Mouse (Mus musculus): ENCODE data around the gene Slc7a5.

Gene Slc7a5

GRCm38 (mm10) chr8:121935341-121936294 is 28.1 kb upstream of the Slc7a5 start:
- no peak for DNase-seq

- DNase-seq, result no peak
These were observed 27.4 kb upstream of the Slc7a5 start for GRCm38 (mm10) chr8:121934923-121935322.

GRCm38 (mm10) chr8:121934506-121934905 is 27.0 kb upstream of the Slc7a5 start:
- no peak for DNase-seq

GRCm38 (mm10) chr8:121932668-121933520 is 25.4 kb upstream of the Slc7a5 start:
- DNase-seq, result no peak

- no peak for DNase-seq
These were observed 24.7 kb upstream of the Slc7a5 start for GRCm38 (mm10) chr8:121932026-121932667.

GRCm38 (mm10) chr8:121931571-121931970 is 24.1 kb upstream of the Slc7a5 start:
- DNase-seq, result no peak

GRCm38 (mm10) chr8:121930047-121930446 is 22.6 kb upstream of the Slc7a5 start:
- DNase-seq, result no peak

GRCm38 (mm10) chr8:121927316-121927715 is 19.8 kb upstream of the Slc7a5 start:
- DNase-seq, result no peak

- no peak for DNase-seq
These were observed 18.8 kb upstream of the Slc7a5 start for GRCm38 (mm10) chr8:121926266-121926665.

GRCm38 (mm10) chr8:121925624-121926023 is 18.1 kb upstream of the Slc7a5 start:
- DNase-seq, result peak; percentile 52

GRCm38 (mm10) chr8:121924681-121925080 is 17.2 kb upstream of the Slc7a5 start:
- DNase-seq, result no peak

- DNase-seq, result no peak
These were observed 14.6 kb upstream of the Slc7a5 start for GRCm38 (mm10) chr8:121922101-121922500.

GRCm38 (mm10) chr8:121921582-121921981 is 14.1 kb upstream of the Slc7a5 start:
- DNase-seq, result no peak

- no peak for DNase-seq
These were observed 12.2 kb upstream of the Slc7a5 start for GRCm38 (mm10) chr8:121919731-121920130.

GRCm38 (mm10) chr8:121919158-121919557 is 11.7 kb upstream of the Slc7a5 start:
- DNase-seq, result no peak

- DNase-seq, result no peak
These were observed 5.9 kb upstream of the Slc7a5 start for GRCm38 (mm10) chr8:121913378-121913777.

- DNase-seq, result no peak
These were observed 5.3 kb upstream of the Slc7a5 start for GRCm38 (mm10) chr8:121912831-121913230.

GRCm38 (mm10) chr8:121911987-121912386 is 4.5 kb upstream of the Slc7a5 start:
- no peak for DNase-seq

GRCm38 (mm10) chr8:121911400-121911799 is 3.9 kb upstream of the Slc7a5 start:
- no peak for DNase-seq

GRCm38 (mm10) chr8:121909663-121910062 is 2.2 kb upstream of the Slc7a5 start:
- DNase-seq, result no peak

GRCm38 (mm10) chr8:121909148-121909541 is 1.7 kb upstream of the Slc7a5 start:
- no peak for DNase-seq

GRCm38 (mm10) chr8:121908378-121909147 is 1.1 kb upstream of the Slc7a5 start:
- DNase-seq, result no peak
